Mouse (Mus musculus) cortical plate, adult 2 months (tissue): ENCODE measurements around the gene Inafm2. TPM values are rescaled to one million over a fixed set of nuclear protein-coding genes. Genes with fewer than 3 reads are reported as not detected.

Experiments
- H3K27ac ChIP-seq: fragments of 200-500 bp; 2 replicates; pipeline ENCODE4 v1.5.1; 2012; ENCODE audit warnings: low read length, control low read depth, inconsistent platforms; ENCODE audit not compliant: insufficient read depth
- H3K4me1 ChIP-seq: fragments of 200-500 bp; 2 replicates; pipeline ENCODE4 v1.6.1; 2011; ENCODE audit warnings: low read length; ENCODE audit not compliant: control insufficient read depth, insufficient read depth
- H3K4me3 ChIP-seq: fragments of 200-500 bp; 2 replicates; pipeline ENCODE4 v1.5.1; 2011; ENCODE audit warnings: mild to moderate bottlenecking, low read length, control low read depth; ENCODE audit not compliant: insufficient read depth
- CTCF ChIP-seq: fragments of 200-500 bp; IDR thresholded peaks from 2 replicates; pipeline ENCODE4 v1.5.1; 2011; ENCODE audit warnings: mild to moderate bottlenecking, control low read depth, low read length; ENCODE audit not compliant: insufficient read depth; ENCODE audit errors: extremely low read depth
- POLR2A ChIP-seq: fragments of 200-500 bp; IDR thresholded peaks from 2 replicates; pipeline ENCODE4 v1.6.1; 2011; ENCODE audit warnings: mild to moderate bottlenecking, low read length, control low read depth; ENCODE audit not compliant: insufficient read depth; ENCODE audit errors: extremely low read depth
- polyA plus RNA-seq: library from polyadenylated mRNA; depleted of rRNA; stranded (reverse); fragments of >200 nt; gene quantifications from 2 replicates; pipeline ENCODE4 v1.2.3, GENCODE M21; 2012

Gene Inafm2
- polyA plus RNA-seq, 1 experiment: 22.4 TPM

- H3K4me1 ChIP-seq: no peaks in the 10 kb centered on the region
- TF ChIP-seq POLR2A: no peak
- no peak for TF ChIP-seq CTCF
- H3K4me3 ChIP-seq: no peak overlapping the region
- no peak overlapping the region for H3K27ac ChIP-seq
Measured at GRCm38 (mm10) chr2:118726873-118727272, 18.7 kb upstream of the Inafm2 start.

GRCm38 (mm10) chr2:118727911-118728310, 17.6 kb upstream of the Inafm2 start:
- TF ChIP-seq CTCF (no peak), POLR2A (no peak)
- no peaks in the 10 kb centered on the region for H3K4me1 ChIP-seq
- no peak overlapping the region for H3K27ac ChIP-seq
- H3K4me3 ChIP-seq: no peak overlapping the region

GRCm38 (mm10) chr2:118728337-118728736, 17.2 kb upstream of the Inafm2 start, which contains the start of gene Plcb2:
TSS of gene Plcb2 (minus strand) at chr2:118728438.
- TF ChIP-seq POLR2A (no peak), CTCF (no peak)
- H3K4me1 ChIP-seq: no peaks in the 10 kb centered on the region
- no peak within 1 kb of the TSS for H3K27ac ChIP-seq
- H3K4me3 ChIP-seq: no peak within 1 kb of the TSS

GRCm38 (mm10) chr2:118729194-118729593, 16.4 kb upstream of the Inafm2 start:
- H3K4me1 ChIP-seq: no peaks in the 10 kb centered on the region; the same call in 1 of the 2 replicates
- TF ChIP-seq POLR2A (no peak), CTCF (no peak)
- no peak overlapping the region for H3K4me3 ChIP-seq
- no peak overlapping the region for H3K27ac ChIP-seq

- no peak overlapping the region for H3K4me3 ChIP-seq
- TF ChIP-seq POLR2A (no peak), CTCF (no peak)
- H3K27ac ChIP-seq: no peak overlapping the region
- H3K4me1 ChIP-seq: no peaks in the 10 kb centered on the region; the same call in 1 of the 2 replicates
Measured at GRCm38 (mm10) chr2:118729816-118730621, 15.5 kb upstream of the Inafm2 start.

- Histone ChIP-seq H3K4me3 (no peak overlapping the region), H3K4me1 (no peaks in the 10 kb centered on the region; the same call in 1 of the 2 replicates), H3K27ac (no peak overlapping the region)
- TF ChIP-seq CTCF: peak; percentile 74
- TF ChIP-seq POLR2A: no peak
Measured at GRCm38 (mm10) chr2:118730622-118730915, 15.0 kb upstream of the Inafm2 start.

GRCm38 (mm10) chr2:118731981-118732380, 13.6 kb upstream of the Inafm2 start:
- no peak for TF ChIP-seq POLR2A
- TF ChIP-seq CTCF: no peak
- Histone ChIP-seq H3K4me1 (no peaks in the 10 kb centered on the region; the same call in 1 of the 2 replicates), H3K27ac (no peak overlapping the region), H3K4me3 (no peak overlapping the region)

- H3K4me3 ChIP-seq: no peak overlapping the region
- H3K27ac ChIP-seq: no peak overlapping the region
- H3K4me1 ChIP-seq: no peaks in the 10 kb centered on the region; the same call in 1 of the 2 replicates
- TF ChIP-seq CTCF (no peak), POLR2A (no peak)
Measured at GRCm38 (mm10) chr2:118733341-118733740, 12.2 kb upstream of the Inafm2 start.

GRCm38 (mm10) chr2:118740341-118740740, 5.2 kb upstream of the Inafm2 start:
- TF ChIP-seq POLR2A (no peak), CTCF (no peak)
- H3K27ac ChIP-seq: no peak overlapping the region
- no peak overlapping the region for H3K4me3 ChIP-seq
- H3K4me1 ChIP-seq: peaks cover 2% of the 10 kb centered on the region

GRCm38 (mm10) chr2:118741183-118741582, 4.4 kb upstream of the Inafm2 start:
- H3K27ac ChIP-seq: no peak overlapping the region
- TF ChIP-seq CTCF (no peak), POLR2A (no peak)
- no peak overlapping the region for H3K4me3 ChIP-seq
- H3K4me1 ChIP-seq: peaks cover 2% of the 10 kb centered on the region
